Mouse (Mus musculus) thymus, postnatal 14 days (tissue): Measurements from ENCODE around the gene Cmas.

ENCODE experiments used
- DNase-seq: peaks from one replicate; pipeline ENCODE4 v3.0.0; 2021

Gene Cmas

GRCm38 (mm10) chr6:142795087-142795486 is 38.6 kb downstream of the Cmas start:
- no peak for DNase-seq

GRCm38 (mm10) chr6:142795655-142796441 is 39.4 kb downstream of the Cmas start:
- no peak for DNase-seq

GRCm38 (mm10) chr6:142797996-142798395 is 41.5 kb downstream of the Cmas start:
- no peak for DNase-seq

- DNase-seq, result no peak
Measured at GRCm38 (mm10) chr6:142798837-142799236, 42.4 kb downstream of the Cmas start.

GRCm38 (mm10) chr6:142799704-142800374 is 43.4 kb downstream of the Cmas start:
- DNase-seq, result no peak

- DNase-seq, result no peak
Measured at GRCm38 (mm10) chr6:142801687-142802086, 45.2 kb downstream of the Cmas start.

- no peak for DNase-seq
Measured at GRCm38 (mm10) chr6:142802617-142803525, 46.4 kb downstream of the Cmas start.

GRCm38 (mm10) chr6:142804402-142804801 is 47.9 kb downstream of the Cmas start, which contains the start of gene Sult6b2:
TSS of gene Sult6b2 (minus strand) at chr6:142804502.
- no peak for DNase-seq

GRCm38 (mm10) chr6:142806326-142806725 is 49.8 kb downstream of the Cmas start:
- no peak for DNase-seq

GRCm38 (mm10) chr6:142809373-142810098 is 53.0 kb downstream of the Cmas start:
- no peak for DNase-seq

GRCm38 (mm10) chr6:142810239-142810638 is 53.8 kb downstream of the Cmas start:
- no peak for DNase-seq

GRCm38 (mm10) chr6:142812969-142813368 is 56.5 kb downstream of the Cmas start:
- DNase-seq, result no peak

- no peak for DNase-seq
Measured at GRCm38 (mm10) chr6:142814011-142814410, 57.5 kb downstream of the Cmas start.

GRCm38 (mm10) chr6:142814495-142814921 is 58.0 kb downstream of the Cmas start:
- DNase-seq, result peak; percentile 91

- no peak for DNase-seq
Measured at GRCm38 (mm10) chr6:142815513-142815912, 59.0 kb downstream of the Cmas start.

- DNase-seq, result no peak
Measured at GRCm38 (mm10) chr6:142818306-142818705, 61.8 kb downstream of the Cmas start.

GRCm38 (mm10) chr6:142823008-142823787 is 66.7 kb downstream of the Cmas start:
- DNase-seq, result no peak
